Mouse (Mus musculus): ENCODE results near the gene Adamtsl1. TPM values are rescaled to one million over a fixed set of nuclear protein-coding genes. Genes with fewer than 3 reads are reported as not detected.

Adamtsl1 gene
- polyA plus RNA-seq, 1 experiment from 2014 or later = 12.5 TPM

DNA sequence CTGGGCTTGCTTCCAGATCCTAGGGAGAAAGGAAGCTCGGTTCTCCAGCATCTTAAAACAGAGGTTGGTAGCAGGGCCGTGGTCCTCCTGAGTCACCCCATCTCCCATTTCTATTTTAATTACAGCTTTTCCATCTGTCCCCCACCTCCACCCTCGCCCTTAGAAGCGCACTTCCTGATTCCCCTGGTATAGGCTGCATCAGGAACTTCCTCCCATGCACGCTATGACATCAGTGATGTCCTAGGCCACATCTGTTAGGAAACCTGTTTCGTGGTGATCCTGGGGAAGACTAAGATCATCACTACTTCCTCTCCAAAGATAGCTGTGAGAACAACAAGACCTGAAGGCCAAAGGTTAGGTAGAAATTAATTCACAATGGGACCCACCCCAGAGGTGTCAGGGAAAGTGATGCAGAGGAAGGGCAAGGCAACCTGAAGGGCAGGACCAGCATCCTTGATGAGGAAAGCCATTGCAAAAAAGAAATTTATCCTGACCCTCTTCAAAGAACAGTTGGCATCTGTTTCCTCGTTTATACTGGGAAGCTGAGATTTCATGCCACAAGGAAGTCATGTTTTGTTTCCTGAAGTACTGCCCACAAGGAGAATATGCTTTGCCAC lies 882.8 kb downstream of the Adamtsl1 start:
- 76% methylated on average over 7 of the region's 7 CpGs for WGBS
- Histone ChIP-seq H3K9me3 (ENCODE audit: control insufficient read depth, low read length) (no peaks in the 10 kb centered on the region), H3K27me3 (replicated peaks; ENCODE audit: control insufficient read depth, insufficient read depth, low read length) (no peaks in the 10 kb centered on the region), H3K4me2 (ENCODE audit: low read length) (no peak overlapping the region), H3K4me3 (ENCODE audit: low read length) (no peak overlapping the region), H3K4me1 (ENCODE audit: control insufficient read depth, insufficient read depth, low read depth, low read length) (no peaks in the 10 kb centered on the region), H3K9ac (ENCODE audit: low read depth, low read length) (no peak overlapping the region), H3K27ac (ENCODE audit: low read depth, low read length) (no peak overlapping the region), H3K36me3 (ENCODE audit: control insufficient read depth, insufficient read depth, low read length) (no peaks in the 10 kb centered on the region)
- ATAC-seq = no peak

- H3K27ac ChIP-seq (ENCODE audit: low read depth, low read length) = no peak overlapping the region
- no peak overlapping the region for H3K4me3 ChIP-seq (ENCODE audit: low read length)
- no peak overlapping the region for H3K9ac ChIP-seq (ENCODE audit: low read depth, low read length)
- no peaks in the 10 kb centered on the region for H3K4me1 ChIP-seq (ENCODE audit: control insufficient read depth, insufficient read depth, low read depth, low read length)
- no peaks in the 10 kb centered on the region for H3K36me3 ChIP-seq (ENCODE audit: control insufficient read depth, insufficient read depth, low read length)
- no peak overlapping the region for H3K4me2 ChIP-seq (ENCODE audit: low read length)
- H3K9me3 ChIP-seq (ENCODE audit: control insufficient read depth, low read length) = no peaks in the 10 kb centered on the region
- WGBS = 69% methylated on average over 2 of the region's 2 CpGs
- ATAC-seq = no peak
- no peaks in the 10 kb centered on the region for H3K27me3 ChIP-seq (replicated peaks; ENCODE audit: control insufficient read depth, insufficient read depth, low read length)
These were observed 883.5 kb downstream of the Adamtsl1 start for GRCm38 (mm10) chr4:86397470-86397869.

DNA sequence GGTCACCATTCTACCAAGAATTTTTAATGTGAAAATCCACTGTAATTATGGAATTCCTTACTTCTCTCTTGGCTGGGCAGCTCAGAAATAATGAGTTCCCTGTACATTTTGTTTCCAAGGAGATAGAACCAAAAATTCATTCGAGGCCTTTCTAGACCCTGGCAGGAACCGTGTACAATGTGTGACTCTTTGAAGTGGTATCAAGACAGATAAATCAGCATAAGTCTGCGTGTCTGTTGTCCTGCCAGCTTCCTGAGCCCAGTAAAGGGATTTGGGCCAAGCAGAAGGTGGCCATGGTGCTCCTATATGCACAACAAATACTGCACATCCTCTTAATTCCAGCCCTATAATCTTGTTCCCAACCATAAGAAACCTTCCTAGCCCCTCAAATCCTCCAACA lies 887.1 kb downstream of the Adamtsl1 start:
- ATAC-seq = no peak
- Histone ChIP-seq H3K27ac (ENCODE audit: low read depth, low read length) (no peak overlapping the region), H3K9ac (ENCODE audit: low read depth, low read length) (no peak overlapping the region), H3K4me3 (ENCODE audit: low read length) (no peak overlapping the region), H3K27me3 (replicated peaks; ENCODE audit: control insufficient read depth, insufficient read depth, low read length) (no peaks in the 10 kb centered on the region), H3K4me2 (ENCODE audit: low read length) (no peak overlapping the region), H3K9me3 (ENCODE audit: control insufficient read depth, low read length) (no peaks in the 10 kb centered on the region), H3K36me3 (ENCODE audit: control insufficient read depth, insufficient read depth, low read length) (no peaks in the 10 kb centered on the region), H3K4me1 (ENCODE audit: control insufficient read depth, insufficient read depth, low read depth, low read length) (no peaks in the 10 kb centered on the region)
- 50% methylated on average over 3 of the region's 3 CpGs for WGBS

DNA sequence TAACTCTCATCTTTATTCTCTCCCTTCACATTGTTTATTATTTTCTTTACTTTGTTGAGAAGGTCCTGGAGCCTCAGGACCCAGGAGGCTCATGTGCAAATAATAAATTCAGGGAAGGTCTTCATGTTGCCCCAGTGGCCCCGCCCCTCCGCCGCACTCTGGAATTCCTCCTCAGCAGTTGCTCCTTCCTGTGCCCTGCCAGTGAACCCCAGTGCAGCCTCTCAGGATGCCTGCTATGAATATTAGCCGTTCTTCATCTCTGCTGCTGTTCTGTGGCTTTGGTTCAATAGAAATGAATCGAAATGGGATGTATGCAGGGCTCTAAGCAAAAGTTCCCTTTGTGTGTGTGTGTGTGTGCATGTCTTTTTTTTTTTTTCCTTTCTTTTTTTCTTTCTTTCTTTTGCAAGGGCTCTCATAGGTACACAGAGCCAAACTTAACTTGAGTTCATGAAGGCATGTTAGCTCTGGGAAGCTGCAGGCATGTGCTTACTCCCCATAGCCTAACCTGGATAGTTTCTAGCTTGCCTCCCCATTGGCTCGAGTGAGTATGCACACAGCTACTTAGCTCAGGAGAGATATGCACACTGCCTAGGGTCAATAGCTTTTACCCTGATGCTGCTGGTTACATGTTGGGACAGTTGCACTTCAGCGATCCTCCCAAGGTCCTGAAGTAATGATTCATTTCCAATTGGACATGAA lies 892.7 kb downstream of the Adamtsl1 start:
- H3K4me3 ChIP-seq (ENCODE audit: low read length) = no peak overlapping the region
- H3K27ac ChIP-seq (ENCODE audit: low read depth, low read length) = no peak overlapping the region
- no peak for ATAC-seq
- H3K36me3 ChIP-seq (ENCODE audit: control insufficient read depth, insufficient read depth, low read length) = no peaks in the 10 kb centered on the region
- no peaks in the 10 kb centered on the region for H3K4me1 ChIP-seq (ENCODE audit: control insufficient read depth, insufficient read depth, low read depth, low read length)
- H3K9ac ChIP-seq (ENCODE audit: low read depth, low read length) = no peak overlapping the region
- H3K9me3 ChIP-seq (ENCODE audit: control insufficient read depth, low read length) = no peaks in the 10 kb centered on the region
- H3K4me2 ChIP-seq (ENCODE audit: low read length) = no peak overlapping the region
- 66% methylated on average over 7 of the region's 7 CpGs for WGBS
- no peaks in the 10 kb centered on the region for H3K27me3 ChIP-seq (replicated peaks; ENCODE audit: control insufficient read depth, insufficient read depth, low read length)

DNA sequence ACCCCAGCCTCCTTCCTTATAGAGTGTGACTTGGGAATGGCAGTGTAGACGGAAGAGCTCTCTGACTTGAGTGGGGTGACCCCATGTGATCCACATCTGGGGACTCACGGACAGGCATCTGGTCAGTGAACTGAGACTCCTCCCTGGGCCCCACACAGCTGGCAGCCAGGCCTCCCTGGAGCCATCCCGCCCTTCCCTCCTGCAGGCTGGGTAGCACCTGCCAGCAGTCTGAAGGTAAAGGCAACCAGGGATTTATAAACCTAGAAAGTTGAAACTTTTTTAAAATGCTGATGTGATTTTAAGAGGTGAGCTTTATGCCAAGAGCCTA lies 893.2 kb downstream of the Adamtsl1 start:
- H3K4me2 ChIP-seq (ENCODE audit: low read length) = no peak overlapping the region
- no peak overlapping the region for H3K27ac ChIP-seq (ENCODE audit: low read depth, low read length)
- no peaks in the 10 kb centered on the region for H3K27me3 ChIP-seq (replicated peaks; ENCODE audit: control insufficient read depth, insufficient read depth, low read length)
- H3K4me3 ChIP-seq (ENCODE audit: low read length) = no peak overlapping the region
- H3K9me3 ChIP-seq (ENCODE audit: control insufficient read depth, low read length) = no peaks in the 10 kb centered on the region
- ATAC-seq = no peak
- no peaks in the 10 kb centered on the region for H3K36me3 ChIP-seq (ENCODE audit: control insufficient read depth, insufficient read depth, low read length)
- H3K9ac ChIP-seq (ENCODE audit: low read depth, low read length) = no peak overlapping the region
- WGBS = 68% methylated on average over 3 of the region's 3 CpGs
- no peaks in the 10 kb centered on the region for H3K4me1 ChIP-seq (ENCODE audit: control insufficient read depth, insufficient read depth, low read depth, low read length)

GRCm38 (mm10) chr4:86408421-86408820 lies 894.4 kb downstream of the Adamtsl1 start:
- Histone ChIP-seq H3K27me3 (replicated peaks; ENCODE audit: control insufficient read depth, insufficient read depth, low read length) (no peaks in the 10 kb centered on the region), H3K4me2 (ENCODE audit: low read length) (no peak overlapping the region), H3K27ac (ENCODE audit: low read depth, low read length) (no peak overlapping the region), H3K9ac (ENCODE audit: low read depth, low read length) (no peak overlapping the region), H3K4me1 (ENCODE audit: control insufficient read depth, insufficient read depth, low read depth, low read length) (no peaks in the 10 kb centered on the region), H3K36me3 (ENCODE audit: control insufficient read depth, insufficient read depth, low read length) (no peaks in the 10 kb centered on the region), H3K9me3 (ENCODE audit: control insufficient read depth, low read length) (no peaks in the 10 kb centered on the region), H3K4me3 (ENCODE audit: low read length) (no peak overlapping the region)
- no peak for ATAC-seq
- 86% methylated on average over 9 of the region's 9 CpGs for WGBS

DNA sequence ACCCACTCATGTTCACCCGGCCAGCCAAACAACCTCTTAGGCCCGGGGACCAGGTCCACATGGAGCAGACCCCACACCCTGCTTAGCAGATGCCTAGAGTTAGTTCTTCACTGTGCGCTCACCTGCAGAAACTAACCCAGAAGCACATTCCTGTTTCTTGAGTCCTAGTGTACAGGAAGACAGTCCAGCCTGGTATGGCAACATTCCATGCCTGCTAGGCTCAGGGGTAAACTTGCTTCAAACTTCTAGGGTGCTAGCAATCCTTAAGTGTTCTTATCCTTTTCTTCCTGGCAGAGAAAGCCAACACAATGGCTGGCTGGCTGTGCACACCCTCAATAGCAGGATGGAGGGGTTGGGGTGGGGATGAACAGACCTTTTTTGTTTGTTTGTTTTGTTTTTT lies 897.0 kb downstream of the Adamtsl1 start:
- Histone ChIP-seq H3K9ac (ENCODE audit: low read depth, low read length) (no peak overlapping the region), H3K36me3 (ENCODE audit: control insufficient read depth, insufficient read depth, low read length) (no peaks in the 10 kb centered on the region), H3K9me3 (ENCODE audit: control insufficient read depth, low read length) (no peaks in the 10 kb centered on the region), H3K27ac (ENCODE audit: low read depth, low read length) (no peak overlapping the region), H3K27me3 (replicated peaks; ENCODE audit: control insufficient read depth, insufficient read depth, low read length) (no peaks in the 10 kb centered on the region), H3K4me3 (ENCODE audit: low read length) (no peak overlapping the region), H3K4me1 (ENCODE audit: control insufficient read depth, insufficient read depth, low read depth, low read length) (no peaks in the 10 kb centered on the region), H3K4me2 (ENCODE audit: low read length) (no peak overlapping the region)
- no peak for ATAC-seq
- 96% methylated on average over 3 of the region's 3 CpGs for WGBS

DNA sequence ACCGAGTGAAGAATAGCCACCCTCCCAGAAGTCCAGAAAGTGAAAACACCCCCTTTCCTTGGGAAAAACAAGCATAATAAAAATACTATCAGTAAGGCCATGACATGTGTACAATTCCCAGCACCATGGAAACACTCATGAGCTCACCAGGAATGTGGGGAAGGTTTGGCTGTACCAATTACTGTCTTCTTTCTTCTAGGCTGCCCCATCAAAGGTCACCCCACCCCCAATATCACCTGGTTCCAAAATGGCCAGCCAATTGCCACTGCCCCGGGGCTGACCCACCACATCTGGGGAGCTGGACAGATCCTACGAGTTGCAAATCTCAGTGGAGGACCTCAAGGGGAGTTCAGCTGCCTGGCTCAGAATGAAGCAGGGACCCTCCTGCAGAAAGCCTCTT lies 899.4 kb downstream of the Adamtsl1 start:
- H3K9me3 ChIP-seq (ENCODE audit: control insufficient read depth, low read length) = no peaks in the 10 kb centered on the region
- no peak overlapping the region for H3K4me2 ChIP-seq (ENCODE audit: low read length)
- no peak for ATAC-seq
- H3K4me1 ChIP-seq (ENCODE audit: control insufficient read depth, insufficient read depth, low read depth, low read length) = 0 out of 2 replicates have a peak, but pooled peaks cover 2% of the 10 kb centered on the region
- H3K36me3 ChIP-seq (ENCODE audit: control insufficient read depth, insufficient read depth, low read length) = no peaks in the 10 kb centered on the region
- H3K27me3 ChIP-seq (replicated peaks; ENCODE audit: control insufficient read depth, insufficient read depth, low read length) = no peaks in the 10 kb centered on the region
- no peak overlapping the region for H3K9ac ChIP-seq (ENCODE audit: low read depth, low read length)
- no peak overlapping the region for H3K27ac ChIP-seq (ENCODE audit: low read depth, low read length)
- 24% methylated on average over 3 of the region's 3 CpGs for WGBS
- no peak overlapping the region for H3K4me3 ChIP-seq (ENCODE audit: low read length)

DNA sequence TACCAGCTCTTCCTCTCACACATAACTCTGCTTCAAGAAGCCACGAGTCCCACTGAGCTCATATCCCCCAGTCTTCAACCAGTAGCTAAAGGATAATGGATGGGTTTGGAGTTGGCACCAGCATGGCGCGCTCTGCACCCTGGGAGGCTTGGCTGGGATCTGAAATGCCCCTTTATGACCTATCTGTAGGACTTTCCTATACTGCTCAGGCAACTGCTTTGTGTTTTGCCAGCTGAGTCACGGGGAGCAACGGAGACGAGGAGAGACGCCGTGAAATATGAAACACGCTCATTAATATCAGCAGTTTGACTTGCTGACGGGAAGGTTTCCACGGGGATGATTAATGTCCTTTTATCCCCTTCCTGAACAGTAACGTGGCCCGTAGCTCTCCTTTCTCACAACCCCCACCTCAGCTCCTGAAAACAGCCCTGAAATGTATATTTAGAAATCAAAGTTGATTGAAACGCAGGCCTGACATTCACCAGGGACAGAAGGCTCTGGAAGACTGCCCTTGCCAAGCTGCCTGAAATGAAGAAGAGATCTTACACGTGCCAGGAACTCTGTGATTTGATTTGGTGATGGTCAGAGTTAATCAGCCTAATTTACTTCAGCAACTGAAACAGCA lies 902.5 kb downstream of the Adamtsl1 start:
- no peaks in the 10 kb centered on the region for H3K27me3 ChIP-seq (replicated peaks; ENCODE audit: control insufficient read depth, insufficient read depth, low read length)
- H3K27ac ChIP-seq (ENCODE audit: low read depth, low read length) = no peak overlapping the region
- 0 out of 2 replicates have a peak overlapping the region, but pooled peaks have one; percentile 5 for H3K4me2 ChIP-seq (ENCODE audit: low read length)
- H3K4me3 ChIP-seq (ENCODE audit: low read length) = no peak overlapping the region
- WGBS = 35% methylated on average over 15 of the region's 15 CpGs
- H3K9ac ChIP-seq (ENCODE audit: low read depth, low read length) = no peak overlapping the region
- ATAC-seq = peak; percentile 83
- H3K4me1 ChIP-seq (ENCODE audit: control insufficient read depth, insufficient read depth, low read depth, low read length) = 0 out of 2 replicates have a peak, but pooled peaks cover 2% of the 10 kb centered on the region
- no peaks in the 10 kb centered on the region for H3K36me3 ChIP-seq (ENCODE audit: control insufficient read depth, insufficient read depth, low read length)
- H3K9me3 ChIP-seq (ENCODE audit: control insufficient read depth, low read length) = no peaks in the 10 kb centered on the region
